Mouse (Mus musculus): Measurements from ENCODE around the gene Aplp1. TPM values are rescaled to one million over a fixed set of nuclear protein-coding genes. Genes with fewer than 3 reads are reported as not detected.

The Aplp1 gene
- polyA plus RNA-seq, 1 experiment from 2014 or later, result 184 TPM

DNA sequence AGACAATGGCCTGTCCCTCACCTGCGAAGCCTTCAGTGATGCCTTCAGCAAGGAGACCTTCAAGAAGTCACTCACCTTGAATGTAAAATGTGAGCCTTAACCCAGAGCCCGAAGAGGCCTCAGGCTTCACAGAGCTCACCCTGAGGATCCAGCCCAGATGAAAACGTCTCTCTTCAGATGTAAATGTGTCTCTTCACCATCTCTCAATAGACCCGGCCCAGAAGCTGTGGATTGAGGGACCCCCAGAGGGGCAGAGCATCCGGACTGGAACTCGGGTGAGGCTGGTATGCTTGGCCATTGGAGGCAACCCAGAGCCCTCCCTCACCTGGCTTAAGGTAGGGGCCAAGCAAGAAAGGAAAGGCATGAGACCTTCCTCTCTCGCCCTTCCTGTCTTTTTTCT lies 18.2 kb upstream of the Aplp1 start:
- Histone ChIP-seq H3K4me3 (no peak overlapping the region), H3K9me3 (no peaks in the 10 kb centered on the region), H3K4me1 (replicated peaks) (peaks cover 29% of the 10 kb centered on the region), H3K27me3 (ENCODE audit: insufficient read depth, poor library complexity, severe bottlenecking) (peaks cover 100% of the 10 kb centered on the region), H3K36me3 (no peaks in the 10 kb centered on the region), H3K27ac (no peak overlapping the region)
- WGBS, result 21% methylated on average over 7 of the region's 7 CpGs
- no peak for DNase-seq (ENCODE audit: low spot score)

DNA sequence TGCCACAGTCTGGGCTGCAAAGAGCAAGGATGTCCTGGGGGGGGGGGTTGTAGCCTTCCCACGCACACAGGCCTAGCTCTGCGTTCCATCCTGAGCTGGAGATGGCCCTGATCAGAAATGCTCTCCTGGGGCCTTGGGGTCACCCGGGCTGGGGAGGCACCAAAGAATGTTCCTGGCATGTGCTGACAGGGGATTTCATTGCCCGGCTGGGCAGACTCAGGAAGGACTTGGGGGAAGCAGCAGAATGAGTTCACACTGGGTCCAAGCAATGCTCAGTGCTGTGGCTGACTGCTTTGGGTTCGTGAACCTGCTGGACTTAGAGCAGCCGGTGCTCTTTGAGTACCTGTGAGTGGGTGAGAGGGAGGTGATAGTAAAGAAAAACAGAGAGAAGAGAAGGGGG lies 14.1 kb upstream of the Aplp1 start:
- H3K4me3 ChIP-seq, result peak overlapping the region; percentile 11; the same call in 1 of the 2 replicates
- H3K9me3 ChIP-seq, result no peaks in the 10 kb centered on the region
- H3K27ac ChIP-seq, result 0 out of 2 replicates have a peak overlapping the region, but pooled peaks have one; percentile 47
- peaks cover 100% of the 10 kb centered on the region for H3K27me3 ChIP-seq (ENCODE audit: insufficient read depth, poor library complexity, severe bottlenecking)
- H3K4me1 ChIP-seq (replicated peaks), result peaks cover 38% of the 10 kb centered on the region
- DNase-seq (ENCODE audit: low spot score), result no peak
- H3K36me3 ChIP-seq, result no peaks in the 10 kb centered on the region
- 33% methylated on average over 6 of the region's 6 CpGs for WGBS

DNA sequence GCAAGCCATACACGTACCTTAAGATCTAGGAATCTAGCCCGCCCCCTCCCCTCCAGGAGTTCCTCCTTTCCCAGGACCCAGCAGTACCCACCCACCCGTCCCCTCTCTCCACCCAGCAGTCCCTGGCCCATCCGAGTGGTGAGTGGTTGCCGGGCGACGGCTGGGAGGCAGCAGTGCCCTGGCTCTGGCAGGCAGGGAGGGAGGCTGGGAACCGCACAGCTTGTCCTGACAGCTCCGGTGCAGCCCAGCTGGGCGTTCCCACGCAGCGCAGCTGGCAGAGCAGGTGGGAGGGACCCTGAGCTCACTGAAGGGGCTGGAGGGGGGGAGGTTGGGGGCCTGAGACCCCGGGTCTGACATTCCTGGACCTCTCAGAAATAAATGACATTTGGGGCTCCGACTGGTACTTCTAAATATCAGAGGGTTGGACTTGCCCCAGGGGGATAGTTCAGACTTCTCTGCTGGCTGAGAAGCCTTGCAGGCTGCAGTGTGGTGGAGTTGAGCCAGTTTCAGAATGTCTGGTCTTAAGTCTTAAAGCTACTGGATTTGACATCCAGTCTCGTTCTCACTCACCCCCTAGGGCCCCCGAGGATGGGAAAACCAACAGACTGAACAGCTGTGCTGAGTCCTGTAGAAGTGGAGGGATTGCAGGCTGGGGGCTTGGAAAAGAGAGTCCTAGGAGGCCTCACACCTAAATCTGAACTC lies 12.4 kb upstream of the Aplp1 start, which contains the start of the genes Kirrel2 and Nphs1:
Kirrel2 (minus strand) TSS at position 62 of the 702 bp plus-strand sequence.
Nphs1 (plus strand) TSS at position 687 of the 702 bp plus-strand sequence.
- Histone ChIP-seq H3K36me3 (no peaks in the 10 kb centered on the region), H3K9me3 (no peaks in the 10 kb centered on the region), H3K27me3 (ENCODE audit: insufficient read depth, poor library complexity, severe bottlenecking) (peaks cover 100% of the 10 kb centered on the region), H3K4me1 (replicated peaks) (peaks cover 50% of the 10 kb centered on the region), H3K27ac (peak within 1 kb of the TSS; percentile 47), H3K4me3 (peak within 1 kb of the TSS; percentile 48)
- WGBS, result under 1% methylated on average over 16 of the region's 16 CpGs
- DNase-seq (ENCODE audit: low spot score), result peak; percentile 77

DNA sequence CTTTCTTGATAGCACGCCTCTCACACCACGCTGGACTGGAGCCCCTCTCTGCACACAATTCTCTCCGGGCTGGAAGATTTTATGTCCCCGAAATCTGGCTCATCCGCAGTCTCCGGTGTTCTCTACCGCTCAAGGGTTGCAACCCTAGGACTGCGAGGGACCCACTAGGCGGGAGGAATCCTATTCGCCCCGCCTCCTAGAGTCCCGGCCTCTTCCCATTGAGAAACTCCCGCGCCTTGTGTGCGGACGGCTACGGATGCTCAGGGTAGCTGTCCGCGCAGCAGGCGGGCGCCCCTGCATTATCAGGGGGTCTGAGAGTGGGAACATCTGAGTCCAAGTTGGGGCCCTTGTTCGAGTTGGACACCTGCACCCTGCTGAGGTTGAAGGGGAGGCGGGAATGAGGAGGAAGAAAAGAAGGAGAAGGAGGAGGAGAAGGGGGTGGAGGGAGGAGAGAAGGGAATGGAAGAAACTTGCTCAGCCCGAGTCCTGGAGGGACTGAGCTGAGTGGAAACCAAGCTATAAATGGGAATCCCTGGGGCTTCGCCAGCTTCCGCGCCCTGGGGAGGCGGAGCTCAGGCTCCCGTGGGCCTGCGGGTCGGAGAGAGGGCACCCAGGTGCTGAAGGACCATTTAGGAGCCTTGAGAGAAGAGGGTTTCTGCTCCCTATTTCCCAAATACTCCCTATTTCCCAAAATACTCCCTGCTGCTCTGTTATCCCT lies 11.7 kb upstream of the Aplp1 start:
- H3K36me3 ChIP-seq, result no peaks in the 10 kb centered on the region
- peaks cover 51% of the 10 kb centered on the region for H3K4me1 ChIP-seq (replicated peaks)
- peak overlapping the region; percentile 48 for H3K4me3 ChIP-seq
- H3K27ac ChIP-seq, result peak overlapping the region; percentile 47
- WGBS, result under 1% methylated on average over 31 of the region's 31 CpGs
- peaks cover 100% of the 10 kb centered on the region for H3K27me3 ChIP-seq (ENCODE audit: insufficient read depth, poor library complexity, severe bottlenecking)
- no peaks in the 10 kb centered on the region for H3K9me3 ChIP-seq
- peak; percentile 44 for DNase-seq (ENCODE audit: low spot score)

DNA sequence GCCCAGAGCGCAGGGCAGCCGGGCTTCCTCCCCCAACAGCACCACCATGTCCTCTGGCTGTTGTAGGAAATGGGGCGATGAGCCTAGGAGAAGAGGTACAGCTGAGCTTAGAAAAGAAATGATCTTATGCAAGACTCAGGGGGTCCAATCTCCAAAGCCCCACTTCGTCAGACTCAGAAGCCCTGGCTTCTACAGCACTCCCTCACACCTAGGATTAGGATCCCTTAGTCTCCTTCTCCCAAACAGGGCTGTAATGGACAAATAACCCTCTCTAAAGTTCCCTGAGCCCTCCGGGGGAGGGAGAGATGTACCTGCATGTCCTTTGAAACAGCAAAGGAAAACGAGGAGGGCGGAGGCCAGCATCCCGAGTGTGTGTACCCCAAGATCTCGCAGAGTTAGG lies 11.2 kb upstream of the Aplp1 start:
- under 1% methylated on average over 9 of the region's 9 CpGs for WGBS

DNA sequence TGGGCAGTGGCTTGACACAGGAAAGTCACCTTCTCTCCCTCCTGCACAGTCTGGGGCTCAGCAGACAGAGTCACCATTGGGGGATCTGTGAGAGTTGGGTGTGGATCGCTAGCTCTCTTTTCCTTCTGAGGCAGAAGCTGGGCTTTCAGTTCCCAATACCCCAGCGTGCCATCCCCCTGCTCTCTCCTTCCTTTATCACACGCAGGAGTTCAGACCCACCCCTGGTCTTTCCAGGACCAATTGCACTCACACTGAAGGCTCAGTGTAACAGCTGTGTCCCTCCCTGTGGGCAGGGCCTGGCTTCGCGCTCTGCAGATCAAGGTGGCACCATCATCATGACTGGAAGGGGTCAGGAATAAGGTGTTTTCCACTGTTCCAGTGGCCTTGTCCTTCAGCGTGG lies 8.9 kb upstream of the Aplp1 start:
- H3K4me3 ChIP-seq, result peak overlapping the region; percentile 32
- DNase-seq (ENCODE audit: low spot score), result no peak
- H3K4me1 ChIP-seq (replicated peaks), result peaks cover 43% of the 10 kb centered on the region
- H3K27me3 ChIP-seq (ENCODE audit: insufficient read depth, poor library complexity, severe bottlenecking), result peaks cover 91% of the 10 kb centered on the region
- no peak overlapping the region for H3K27ac ChIP-seq
- 7% methylated on average over 6 of the region's 6 CpGs for WGBS
- no peaks in the 10 kb centered on the region for H3K36me3 ChIP-seq
- no peaks in the 10 kb centered on the region for H3K9me3 ChIP-seq

More for the DNA sequence above, 11.2 kb upstream of the Aplp1 start:
- H3K4me3 ChIP-seq, result peak overlapping the region; percentile 48
- H3K27ac ChIP-seq, result peak overlapping the region; percentile 47
- DNase-seq (ENCODE audit: low spot score), result no peak
- H3K27me3 ChIP-seq (ENCODE audit: insufficient read depth, poor library complexity, severe bottlenecking), result peaks cover 100% of the 10 kb centered on the region
- H3K36me3 ChIP-seq, result no peaks in the 10 kb centered on the region
- no peaks in the 10 kb centered on the region for H3K9me3 ChIP-seq
- peaks cover 51% of the 10 kb centered on the region for H3K4me1 ChIP-seq (replicated peaks)

DNA sequence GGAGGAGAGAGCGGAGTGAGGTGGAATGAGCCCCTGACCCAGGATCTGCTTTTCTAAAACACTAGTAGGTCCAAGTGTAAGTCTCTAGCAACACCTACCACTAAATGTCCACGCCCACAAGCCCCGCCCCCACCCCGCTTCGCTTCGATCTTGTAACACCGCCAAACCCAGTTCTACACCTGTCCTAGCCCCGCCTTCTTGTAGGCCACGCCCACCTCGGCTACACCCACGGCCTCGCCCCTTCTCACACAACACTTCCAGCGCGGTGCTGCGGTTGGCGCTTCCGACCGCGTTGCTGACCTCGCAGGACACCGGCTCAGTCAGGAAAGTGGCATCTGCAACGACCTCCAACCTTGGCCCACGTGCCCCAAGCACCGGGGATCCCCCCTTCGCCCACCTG lies 8.4 kb upstream of the Aplp1 start:
- Histone ChIP-seq H3K27ac (no peak overlapping the region), H3K9me3 (no peaks in the 10 kb centered on the region), H3K4me1 (replicated peaks) (peaks cover 40% of the 10 kb centered on the region), H3K36me3 (no peaks in the 10 kb centered on the region), H3K27me3 (ENCODE audit: insufficient read depth, poor library complexity, severe bottlenecking) (peaks cover 86% of the 10 kb centered on the region), H3K4me3 (peak overlapping the region; percentile 32)
- WGBS, result 2% methylated on average over 25 of the region's 25 CpGs
- no peak for DNase-seq (ENCODE audit: low spot score)

DNA sequence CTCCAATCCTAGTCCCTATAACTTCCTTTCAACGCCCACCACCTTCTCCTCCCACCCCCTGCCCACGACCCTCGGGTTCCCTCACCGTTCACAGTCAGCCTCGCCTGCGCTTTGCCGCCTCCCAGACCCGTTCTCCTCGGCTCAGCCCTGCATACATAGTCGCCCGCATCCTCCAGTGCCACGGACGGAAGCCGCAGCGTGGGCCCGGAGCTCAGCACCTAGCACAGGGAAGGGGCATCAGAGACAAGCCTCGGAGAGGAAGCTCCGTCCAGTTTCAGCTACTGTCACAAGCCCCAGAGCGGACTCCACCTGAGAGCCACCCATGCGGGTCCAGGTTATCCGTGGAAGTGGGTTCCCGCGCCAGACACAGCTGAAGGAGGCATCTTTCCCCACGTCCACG lies 8.0 kb upstream of the Aplp1 start:
- Histone ChIP-seq H3K9me3 (peaks cover 1% of the 10 kb centered on the region; the same call in 1 of the 2 replicates), H3K36me3 (0 out of 2 replicates have a peak, but pooled peaks cover under 1% of the 10 kb centered on the region), H3K4me3 (peak overlapping the region; percentile 32), H3K27ac (no peak overlapping the region; the same call in 1 of the 2 replicates), H3K27me3 (ENCODE audit: insufficient read depth, poor library complexity, severe bottlenecking) (peaks cover 82% of the 10 kb centered on the region), H3K4me1 (replicated peaks) (peaks cover 36% of the 10 kb centered on the region)
- 14% methylated on average over 25 of the region's 25 CpGs for WGBS
- DNase-seq (ENCODE audit: low spot score), result no peak

DNA sequence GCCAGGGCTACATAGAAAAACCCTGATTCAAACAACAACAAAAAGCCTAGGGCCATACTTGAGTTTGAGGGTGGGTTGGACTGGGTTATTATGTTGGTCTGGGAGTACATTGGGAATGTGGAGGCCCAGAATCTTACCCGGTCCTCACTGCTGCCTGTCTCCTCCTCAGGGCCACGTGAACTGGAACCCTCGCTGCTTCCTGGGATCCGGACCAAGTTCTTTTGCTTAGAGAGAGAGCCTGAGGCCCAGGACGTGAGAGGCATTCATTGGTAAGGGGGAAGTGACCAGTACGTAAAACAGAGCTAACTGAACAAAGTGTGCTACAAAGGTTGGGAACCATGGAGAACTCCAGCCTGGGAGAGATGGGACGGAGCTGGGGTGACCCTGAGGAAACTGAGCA lies 4.9 kb upstream of the Aplp1 start:
- Histone ChIP-seq H3K27me3 (ENCODE audit: insufficient read depth, poor library complexity, severe bottlenecking) (peaks cover 67% of the 10 kb centered on the region), H3K36me3 (0 out of 2 replicates have a peak, but pooled peaks cover 3% of the 10 kb centered on the region), H3K27ac (no peak overlapping the region), H3K4me1 (replicated peaks) (peaks cover 22% of the 10 kb centered on the region), H3K9me3 (peaks cover 21% of the 10 kb centered on the region; the same call in 1 of the 2 replicates), H3K4me3 (no peak overlapping the region)
- WGBS, result 78% methylated on average over 7 of the region's 7 CpGs
- no peak for DNase-seq (ENCODE audit: low spot score)

DNA sequence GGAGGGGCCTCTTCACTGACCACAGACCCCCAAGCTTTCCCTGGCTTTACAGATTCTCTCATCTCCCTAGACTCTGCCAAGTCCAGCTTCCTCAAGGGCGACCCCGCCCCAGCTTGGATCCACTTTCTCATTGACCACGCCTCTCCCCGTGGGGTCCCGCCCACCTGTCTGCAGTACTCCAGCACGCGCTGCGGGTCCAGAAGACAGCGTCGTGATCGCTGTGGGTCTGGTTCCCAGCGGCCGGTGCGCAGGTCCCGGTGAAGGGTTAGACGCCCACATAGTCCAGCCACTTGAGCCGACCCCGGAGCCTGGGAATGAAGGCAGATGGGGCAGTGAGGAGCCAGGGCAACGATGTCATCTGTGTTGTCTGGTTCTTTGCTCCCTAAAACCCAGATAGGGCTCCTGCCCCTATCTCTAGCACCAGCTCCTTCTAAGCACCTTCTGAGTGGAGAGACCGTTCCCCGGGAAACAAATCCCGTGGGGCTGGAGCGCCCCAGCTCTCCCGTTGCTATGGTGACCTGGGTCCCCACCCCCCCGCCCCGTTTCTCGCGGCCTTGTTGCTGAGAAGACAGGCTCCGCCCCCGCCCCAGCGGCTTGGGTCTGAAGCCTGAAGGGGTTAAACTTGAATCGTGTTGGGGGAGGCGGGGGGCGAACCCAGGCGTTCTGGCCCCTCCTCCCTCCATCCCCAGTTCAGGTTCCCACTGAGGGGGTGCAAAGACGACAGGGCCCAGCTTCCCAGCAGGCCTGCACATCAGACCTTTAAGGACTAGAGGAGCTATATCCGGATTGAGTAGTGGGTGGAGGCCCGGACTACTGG lies 973 bp downstream of the Aplp1 start:
- Histone ChIP-seq H3K36me3 (peaks cover 39% of the 10 kb centered on the region), H3K27me3 (ENCODE audit: insufficient read depth, poor library complexity, severe bottlenecking) (peaks cover 73% of the 10 kb centered on the region), H3K27ac (peak overlapping the region; percentile 90), H3K4me3 (peak overlapping the region; percentile 79), H3K9me3 (peaks cover 21% of the 10 kb centered on the region; the same call in 1 of the 2 replicates), H3K4me1 (replicated peaks) (peaks cover 31% of the 10 kb centered on the region)
- under 1% methylated on average over 38 of the region's 38 CpGs for WGBS
- peak; percentile 80 for DNase-seq (ENCODE audit: low spot score)

DNA sequence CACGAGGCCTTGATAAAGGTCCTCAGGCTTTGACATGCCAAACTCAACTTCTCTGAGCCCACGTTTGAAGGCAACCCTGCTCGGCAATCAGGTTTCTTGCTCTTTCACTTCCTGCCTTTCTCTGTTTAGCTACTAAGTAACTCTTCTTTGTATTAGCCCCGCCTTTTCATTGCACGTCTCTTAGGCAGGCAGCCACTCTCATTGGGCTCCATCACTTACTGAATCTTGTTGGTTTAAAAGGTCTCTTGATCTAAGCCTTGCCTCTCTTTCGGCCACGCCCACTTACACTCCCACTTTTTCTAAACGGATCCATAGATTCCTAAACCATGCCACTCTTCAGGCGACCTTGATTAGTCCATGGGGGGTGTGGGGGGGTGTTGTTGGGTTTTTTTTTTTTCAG lies 1.6 kb downstream of the Aplp1 start:
- Histone ChIP-seq H3K4me1 (replicated peaks) (peaks cover 31% of the 10 kb centered on the region), H3K9me3 (peaks cover 21% of the 10 kb centered on the region; the same call in 1 of the 2 replicates), H3K36me3 (peaks cover 45% of the 10 kb centered on the region), H3K27me3 (ENCODE audit: insufficient read depth, poor library complexity, severe bottlenecking) (peaks cover 73% of the 10 kb centered on the region), H3K27ac (no peak overlapping the region), H3K4me3 (peak overlapping the region; percentile 79)
- DNase-seq (ENCODE audit: low spot score), result no peak
- WGBS, result 23% methylated on average over 9 of the region's 9 CpGs

DNA sequence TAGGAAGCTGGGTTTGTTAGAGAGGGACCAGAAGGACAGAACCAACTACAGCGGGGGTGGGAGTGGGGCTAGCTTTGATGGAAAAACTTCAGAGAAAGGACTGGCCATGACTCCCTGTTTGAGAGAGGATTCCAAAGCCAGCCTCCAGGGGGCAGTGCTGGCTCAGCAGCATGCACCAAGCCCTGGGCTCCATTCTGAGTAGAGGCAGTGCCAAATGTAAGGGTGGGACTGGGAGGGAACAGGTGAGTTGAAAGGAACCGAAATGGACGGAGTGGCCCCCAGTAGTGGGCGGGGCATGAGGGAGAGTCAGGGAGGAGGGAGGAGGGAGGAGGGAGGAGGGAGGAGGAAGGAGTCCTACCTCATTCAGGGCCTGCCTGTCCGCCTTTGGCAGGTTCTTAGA lies 4.6 kb downstream of the Aplp1 start:
- Histone ChIP-seq H3K4me1 (replicated peaks) (peaks cover 31% of the 10 kb centered on the region), H3K9me3 (no peaks in the 10 kb centered on the region), H3K4me3 (no peak overlapping the region), H3K36me3 (peaks cover 63% of the 10 kb centered on the region), H3K27ac (no peak overlapping the region), H3K27me3 (ENCODE audit: insufficient read depth, poor library complexity, severe bottlenecking) (peaks cover 81% of the 10 kb centered on the region)
- WGBS, result 17% methylated on average over 5 of the region's 5 CpGs
- peak; percentile 55 for DNase-seq (ENCODE audit: low spot score)
